Mouse (Mus musculus): ENCODE measurements at regions not wholly inside any gene's neighbourhood (a gene's known extent, or its start where the extent isn't known, plus 50 kb on each side); places are given as distances from the start of the nearest gene placed in this dataset.

- TF ChIP-seq CTCF (IDR thresholded peaks at IDR 0.05; ENCODE audit: low read depth) (no peak), EP300 (IDR thresholded peaks at IDR 0.05; ENCODE audit: low read depth) (no peak)
These were observed 149.1 kb downstream of the Tfcp2l1 start for GRCm38 (mm10) chr1:118776594-118777441.
